Mouse (Mus musculus) bone marrow, adult 2 months (tissue): Measurements from ENCODE around the gene Polr1e.

Experiments used
- CTCF ChIP-seq: fragments of 200-500 bp; IDR thresholded peaks from 2 replicates; pipeline ENCODE4 v1.5.1; 2011; ENCODE audit warnings: low read length, control low read depth; ENCODE audit not compliant: control insufficient read depth, insufficient read depth
- POLR2A ChIP-seq: fragments of 200-500 bp; IDR thresholded peaks from 2 replicates; pipeline ENCODE4 v1.6.1; 2011; ENCODE audit warnings: low read depth, mild to moderate bottlenecking, control low read depth, low read length, borderline replicate concordance; ENCODE audit not compliant: control insufficient read depth

GRCm38 (mm10) chr4:45019009-45019408, 626 bp downstream of the Polr1e start:
- no peak for TF ChIP-seq POLR2A
- TF ChIP-seq CTCF = no peak
